9 mouse cellular contexts compared by ENCODE assay signal in genomic region chr6:124716864-124717490, GRCm38 (mm10). TPM values are rescaled to one million over a fixed set of nuclear protein-coding genes. Genes with fewer than 3 reads are reported as not detected.
A peak's percentile ranks its signal among the peaks of the same experiment; 100 is the strongest.
DNase-seq lines count a peak whose midpoint lies in the region; ATAC-seq and TF ChIP-seq lines count a peak whose summit lies in the region.
"Had no signal": no experiment of that assay in that cellular context is flagged by ENCODE, and none has a peak within 500 bp of the region (broad histone marks: within the 10 kb centered on the region; RNA-seq: fewer than 3 reads in every experiment).

No protein-coding gene starts in this region.

- H3K36me3 ChIP-seq in hindbrain, postnatal 0 days (ENCODE audit: insufficient read depth, low read length) = peaks cover 27% of the 10 kb centered on the region; the same call in 1 of the 2 replicates
- peaks cover 26% of the 10 kb centered on the region for H3K36me3 ChIP-seq in liver, embryonic 14.5 days (replicated peaks; ENCODE audit: control insufficient read depth, insufficient read depth, low read depth)

- peaks cover 30% of the 10 kb centered on the region for H3K4me1 ChIP-seq in bone marrow macrophage, adult 2 months (ENCODE audit: control insufficient read depth, insufficient read depth, low read length)
- peaks cover 10% of the 10 kb centered on the region for H3K4me1 ChIP-seq in hindbrain, postnatal 0 days (ENCODE audit: insufficient read depth, low read length)
- H3K4me1 ChIP-seq in liver, embryonic 14.5 days (replicated peaks; ENCODE audit: control insufficient read depth in 2 of 2, insufficient read depth in 2 of 2, low read length in 1 of 2) = peaks cover 22 to 24% of the 10 kb centered on the region in 2 experiments

- H3K4me2 ChIP-seq in hindbrain, postnatal 0 days (ENCODE audit: low read depth, low read length) = no peak overlapping the region
- no peak overlapping the region for H3K4me2 ChIP-seq in liver, embryonic 14.5 days (ENCODE audit: low read depth)
- H3K4me2 ChIP-seq: heart, embryonic 13.5 days; neural tube, embryonic 12.5 days had no signal

- ATAC-seq in hindbrain, postnatal 0 days = no peak
- no peak for ATAC-seq in liver, embryonic 14.5 days (ENCODE audit: insufficient read depth)

- H3K27me3 ChIP-seq in hindbrain, postnatal 0 days (ENCODE audit: insufficient read depth, low read length) = no peaks in the 10 kb centered on the region
- no peaks in the 10 kb centered on the region for H3K27me3 ChIP-seq in liver, embryonic 14.5 days (ENCODE audit: control insufficient read depth, insufficient read depth, low read length)
- H3K27me3 ChIP-seq: heart, embryonic 13.5 days; neural tube, embryonic 12.5 days had no signal

- TF ChIP-seq POLR2A in bone marrow macrophage, adult 2 months (IDR thresholded peaks at IDR 0.05; ENCODE audit: borderline replicate concordance, low read depth, low read length) = no peak

- H3K9me3 ChIP-seq in hindbrain, postnatal 0 days (ENCODE audit: low read length) = no peaks in the 10 kb centered on the region
- no peaks in the 10 kb centered on the region for H3K9me3 ChIP-seq in liver, embryonic 14.5 days (ENCODE audit: control insufficient read depth, low read length)
- H3K9me3 ChIP-seq: heart, embryonic 13.5 days; neural tube, embryonic 12.5 days had no signal

- TF ChIP-seq EP300 in liver, embryonic 14.5 days (IDR thresholded peaks at IDR 0.05; ENCODE audit: low read depth) = no peak

- no peak overlapping the region for H3K9ac ChIP-seq in hindbrain, postnatal 0 days (replicated peaks; ENCODE audit: low read length)
- H3K9ac ChIP-seq in liver, embryonic 14.5 days (replicated peaks) = no peak overlapping the region
- H3K9ac ChIP-seq: neural tube, embryonic 12.5 days had no signal

- TF ChIP-seq CTCF in bone marrow macrophage, adult 2 months (IDR thresholded peaks at IDR 0.05; ENCODE audit: low read depth, low read length) = peak; percentile 81
- peak; percentile 74 for TF ChIP-seq CTCF in hindbrain, postnatal 0 days (IDR thresholded peaks at IDR 0.05; ENCODE audit: low read depth)
- peak; percentile 82 for TF ChIP-seq CTCF in liver, embryonic 14.5 days (IDR thresholded peaks at IDR 0.05; ENCODE audit: low read depth)

- H3K4me3 ChIP-seq in bone marrow macrophage, adult 2 months (ENCODE audit: insufficient read depth, low read length) = no peak overlapping the region
- H3K4me3 ChIP-seq in hindbrain, postnatal 0 days (ENCODE audit: low read length) = no peak overlapping the region
- no peak overlapping the region for H3K4me3 ChIP-seq in liver, embryonic 14.5 days (ENCODE audit: insufficient read depth in 1 of 2, low read depth in 2 of 2, low read length in 2 of 2)
- H3K4me3 ChIP-seq: heart, embryonic 13.5 days; neural tube, embryonic 12.5 days had no signal

- 55% methylated on average over 20 of the region's 20 CpGs for WGBS in hindbrain, postnatal 0 days
- 68% methylated on average over 20 of the region's 20 CpGs for whole genome bisulfite sequencing in liver, embryonic 14.5 days (ENCODE audit: insufficient replicate concordance)

- DNase-seq in ovary, postnatal 36 days (ENCODE audit: low spot score) = peak; percentile 48
- no peak for DNase-seq in ovary, adult 18-20 months (ENCODE audit: low spot score)
- DNase-seq in hindbrain, postnatal 0 days (ENCODE audit: low spot score) = peak; percentile 73
- no peak for DNase-seq in liver, embryonic 14.5 days (ENCODE audit: low read depth in 3 of 3, low spot score in 3 of 3)
- DNase-seq in spleen, adult 18-20 months = peak; percentile 57 to 70
- DNase-seq in gastrocnemius, postnatal 4 days (ENCODE audit: low spot score in 2 of 2) = no peak

- H3K27ac ChIP-seq in bone marrow macrophage, adult 2 months (ENCODE audit: insufficient read depth, low read depth, low read length) = no peak overlapping the region
- H3K27ac ChIP-seq in hindbrain, postnatal 0 days = no peak overlapping the region
- no peak overlapping the region for H3K27ac ChIP-seq in liver, embryonic 14.5 days
- H3K27ac ChIP-seq: heart, embryonic 13.5 days; neural tube, embryonic 12.5 days had no signal

RNA-seq across cellular contexts. Expression of gene Phb2, which starts 4.8 kb away (rescaled TPM):
- polyA plus RNA-seq in bone marrow macrophage, adult 2 months (2012; ENCODE audit: insufficient read depth, insufficient read length, missing spikeins) = 94.1 and 97.8 TPM in 2 replicates
- 218 and 223 TPM in 2 replicates for total RNA-seq in hindbrain, postnatal 0 days (2014; rRNA removed)
- polyA plus RNA-seq in hindbrain, postnatal 0 days (2015; fragmentation: Nextera tagmentation; extraction: Ambion mirVana) = 267 and 270 TPM in 2 replicates
- polyA plus RNA-seq in liver, embryonic 14.5 days (2012; rRNA removed) = 101 and 124 TPM in 2 replicates
- 210 and 240 TPM in 2 replicates for polyA plus RNA-seq in liver, embryonic 14.5 days (2014; fragmentation: Nextera tagmentation; extraction: Ambion mirVana)
- total RNA-seq in gastrocnemius, postnatal 4 days (2021) = 100 to 1,000 TPM; 234 to 238 TPM

RNA-seq across cellular contexts. Expression of gene Emg1, which starts 5.0 kb away (rescaled TPM):
- 48.2 and 54.9 TPM in 2 replicates for polyA plus RNA-seq in bone marrow macrophage, adult 2 months (2012; ENCODE audit: insufficient read depth, insufficient read length, missing spikeins)
- total RNA-seq in hindbrain, postnatal 0 days (2014; rRNA removed) = 75.8 and 102 TPM in 2 replicates
- polyA plus RNA-seq in hindbrain, postnatal 0 days (2015; fragmentation: Nextera tagmentation; extraction: Ambion mirVana) = 100 and 102 TPM in 2 replicates
- polyA plus RNA-seq in liver, embryonic 14.5 days (2012; rRNA removed) = 91.1 and 103 TPM in 2 replicates
- 147 and 162 TPM in 2 replicates for polyA plus RNA-seq in liver, embryonic 14.5 days (2014; fragmentation: Nextera tagmentation; extraction: Ambion mirVana)
- total RNA-seq in gastrocnemius, postnatal 4 days (2021) = 10 to 100 TPM; 71.0 to 82.6 TPM

RNA-seq across cellular contexts. Expression of gene Ptpn6, which starts 21.5 kb away (rescaled TPM):
- 583 and 614 TPM in 2 replicates for polyA plus RNA-seq in bone marrow macrophage, adult 2 months (2012; ENCODE audit: insufficient read depth, insufficient read length, missing spikeins)
- total RNA-seq in hindbrain, postnatal 0 days (2014; rRNA removed) = 3.8 and 3.9 TPM in 2 replicates
- 4.3 and 4.8 TPM in 2 replicates for polyA plus RNA-seq in hindbrain, postnatal 0 days (2015; fragmentation: Nextera tagmentation; extraction: Ambion mirVana)
- polyA plus RNA-seq in liver, embryonic 14.5 days (2012; rRNA removed) = 14.3 and 17.9 TPM in 2 replicates
- 26.6 and 28.4 TPM in 2 replicates for polyA plus RNA-seq in liver, embryonic 14.5 days (2014; fragmentation: Nextera tagmentation; extraction: Ambion mirVana)
- 1 to 10 TPM; 4.6 to 6.4 TPM for total RNA-seq in gastrocnemius, postnatal 4 days (2021)

RNA-seq across cellular contexts. Expression of gene Grcc10, which starts 24.2 kb away (rescaled TPM):
- polyA plus RNA-seq in bone marrow macrophage, adult 2 months (2012; ENCODE audit: insufficient read depth, insufficient read length, missing spikeins) = 221 and 253 TPM in 2 replicates
- 212 and 236 TPM in 2 replicates for total RNA-seq in hindbrain, postnatal 0 days (2014; rRNA removed)
- 643 and 649 TPM in 2 replicates for polyA plus RNA-seq in hindbrain, postnatal 0 days (2015; fragmentation: Nextera tagmentation; extraction: Ambion mirVana)
- polyA plus RNA-seq in liver, embryonic 14.5 days (2012; rRNA removed) = 27.9 and 50.2 TPM in 2 replicates
- 74.0 and 80.0 TPM in 2 replicates for polyA plus RNA-seq in liver, embryonic 14.5 days (2014; fragmentation: Nextera tagmentation; extraction: Ambion mirVana)
- 100 to 1,000 TPM; 177 to 209 TPM for total RNA-seq in gastrocnemius, postnatal 4 days (2021)

RNA-seq across cellular contexts. Expression of gene Gm45234, which starts 38.8 kb away (rescaled TPM):
- polyA plus RNA-seq in bone marrow macrophage, adult 2 months (2012; ENCODE audit: insufficient read depth, insufficient read length, missing spikeins) = not detected in 2 replicates
- 0.26 TPM in 1 of 2 replicates, not detected in the other for total RNA-seq in hindbrain, postnatal 0 days (2014; rRNA removed)
- polyA plus RNA-seq in hindbrain, postnatal 0 days (2015; fragmentation: Nextera tagmentation; extraction: Ambion mirVana) = not detected in 2 replicates
- 0.37 TPM in 1 of 2 replicates, not detected in the other for polyA plus RNA-seq in liver, embryonic 14.5 days (2012; rRNA removed)
- polyA plus RNA-seq in liver, embryonic 14.5 days (2014; fragmentation: Nextera tagmentation; extraction: Ambion mirVana) = not detected in 2 replicates
- total RNA-seq in gastrocnemius, postnatal 4 days (2021) = under 1 TPM in 1 of 2 experiments, not detected in 1; 0.83 TPM
- polyA plus RNA-seq: heart, embryonic 13.5 days; neural tube, embryonic 12.5 days had no signal

Comparison
In these comparisons a context has a peak if more than half of its experiments do, and no peak if none do; other contexts are left out.
1. DNase-seq: peak in ovary, postnatal 36 days (single experiment), hindbrain, postnatal 0 days (single experiment) and spleen, adult 18-20 months (2 of 2); none in ovary, adult 18-20 months (single experiment), liver, embryonic 14.5 days (0 of 3) and gastrocnemius, postnatal 4 days (0 of 2).
2. RNA of gene Ptpn6, which starts 21.5 kb away (polyA plus RNA-seq): 583 to 614 TPM in bone marrow macrophage, adult 2 months; 14.3 to 28.4 TPM in liver, embryonic 14.5 days and 4.3 to 4.8 TPM in hindbrain, postnatal 0 days; every median in the first group is over 10 times any median in the second.
3. Peak in every context shown above with its lines, with median percentiles within 50 percentile points of each other: CTCF ChIP-seq.